Mouse (Mus musculus): Measurements from ENCODE around the gene Snta1. TPM values are rescaled to one million over a fixed set of nuclear protein-coding genes. Genes with fewer than 3 reads are reported as not detected.

Snta1 gene
- 53.2 and 54.3 TPM in 2 replicates for polyA plus RNA-seq (2015; fragmentation: Nextera tagmentation; extraction: Ambion mirVana)

DNA sequence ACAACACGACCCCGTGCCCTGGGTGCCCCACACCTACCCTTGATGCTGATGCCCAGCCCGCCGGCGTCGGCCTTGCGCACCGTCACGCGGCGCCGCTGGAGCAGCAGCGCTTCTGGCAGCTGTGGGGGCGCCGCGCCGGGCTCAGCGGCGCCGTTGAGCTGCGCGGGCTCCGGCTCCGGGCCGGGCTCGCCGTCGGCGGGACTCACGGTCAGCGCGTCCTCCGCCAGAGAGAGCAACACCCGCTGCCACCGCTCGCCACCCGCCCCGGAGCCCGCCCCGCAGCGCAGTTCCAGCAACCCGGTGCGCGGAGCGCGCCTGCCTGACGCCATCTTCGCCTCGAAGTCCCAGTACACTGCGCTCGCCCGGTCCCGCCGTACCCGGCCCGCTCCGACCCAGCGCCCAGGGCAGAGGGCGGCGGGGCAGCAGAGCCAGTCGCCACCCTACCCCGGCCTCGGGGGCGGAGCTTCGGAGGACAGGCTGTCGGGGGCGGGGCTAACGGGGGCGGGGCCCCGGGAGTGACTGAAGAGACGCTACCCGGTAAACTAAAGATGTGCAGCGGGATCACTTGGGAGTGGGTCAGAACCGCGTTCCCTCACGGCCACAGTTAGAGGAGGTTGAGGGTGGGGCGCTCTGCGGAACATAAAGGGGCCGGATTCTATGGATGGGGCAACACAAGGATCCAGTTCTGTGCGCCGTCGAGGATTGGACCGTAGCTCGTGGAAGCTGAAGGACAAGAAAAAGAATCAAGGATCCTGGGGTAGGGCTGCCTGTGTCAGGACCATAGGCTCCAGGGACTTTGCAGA is at the start of gene Snta1:
Gene Snta1, minus strand, starts transcription at position 457 of the 803 bp plus-strand sequence.
- H3K4me2 ChIP-seq: peak within 1 kb of the TSS; percentile 79

DNA sequence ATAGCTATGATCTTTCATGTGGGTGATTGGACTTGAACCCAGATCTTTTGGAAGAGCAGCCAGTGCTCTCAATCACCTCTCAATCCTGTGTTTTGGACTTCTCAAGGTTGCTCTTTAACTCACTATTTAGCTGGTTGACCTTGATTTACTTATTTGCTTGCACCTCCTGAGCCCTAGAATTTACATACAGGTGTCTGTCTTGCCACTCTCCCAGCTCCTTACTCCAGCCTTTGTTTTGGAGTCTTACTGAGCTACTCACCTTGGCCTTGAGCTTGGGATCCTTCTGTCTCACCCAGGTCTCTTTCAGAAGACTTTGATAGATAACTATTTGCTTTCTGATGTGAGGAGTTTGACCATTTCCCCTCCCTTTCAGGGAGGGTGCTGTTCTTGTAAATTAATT is 48.7 kb upstream of the Snta1 start:
- no peak for ATAC-seq (replicated peaks; ENCODE audit: insufficient number of reproducible peaks, insufficient read depth, low FRiP score, low read depth)
- Histone ChIP-seq H3K4me3 (no peak overlapping the region), H3K36me3 (no peaks in the 10 kb centered on the region), H3K9me3 (replicated peaks) (no peaks in the 10 kb centered on the region), H3K4me2 (no peak overlapping the region), H3K9ac (no peak overlapping the region), H3K4me1 (replicated peaks) (peaks cover 38% of the 10 kb centered on the region), H3K27me3 (no peaks in the 10 kb centered on the region), H3K27ac (no peak overlapping the region)

More for the DNA sequence above, at the start of gene Snta1:
- 2% methylated on average over 77 of the region's 84 CpGs for WGBS
- Histone ChIP-seq H3K27ac (peak within 1 kb of the TSS; percentile 85), H3K9me3 (replicated peaks) (no peaks in the 10 kb centered on the region), H3K27me3 (no peaks in the 10 kb centered on the region), H3K9ac (peak within 1 kb of the TSS; percentile 73), H3K4me1 (replicated peaks) (peaks cover 57% of the 10 kb centered on the region), H3K4me3 (peak within 1 kb of the TSS; percentile 68), H3K36me3 (no peaks in the 10 kb centered on the region)
- ATAC-seq (replicated peaks; ENCODE audit: insufficient number of reproducible peaks, insufficient read depth, low FRiP score, low read depth): peak; percentile 88

DNA sequence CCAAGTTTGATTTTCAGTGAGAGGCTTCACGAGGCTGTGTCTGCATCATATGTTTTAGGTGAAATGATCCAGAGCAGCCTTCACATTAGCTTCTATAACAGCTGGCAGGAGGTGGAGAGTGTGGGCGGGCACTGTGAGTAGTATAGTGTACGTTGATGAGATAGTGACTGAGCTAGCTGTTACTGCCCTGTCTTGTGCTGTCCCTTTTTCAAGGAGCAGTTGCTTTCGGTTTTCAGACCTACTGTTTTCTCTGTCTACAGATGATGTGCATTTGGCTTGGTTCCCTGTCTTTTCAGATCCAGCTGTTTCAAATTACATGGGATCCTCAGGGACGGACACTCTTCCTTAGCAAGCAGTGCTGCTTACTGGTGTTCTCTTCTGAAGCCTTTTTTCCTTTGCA is 47.9 kb upstream of the Snta1 start:
- Histone ChIP-seq H3K27ac (peak overlapping the region; percentile 50), H3K9ac (no peak overlapping the region), H3K9me3 (replicated peaks) (no peaks in the 10 kb centered on the region), H3K27me3 (no peaks in the 10 kb centered on the region), H3K4me1 (replicated peaks) (peaks cover 34% of the 10 kb centered on the region), H3K36me3 (no peaks in the 10 kb centered on the region), H3K4me2 (peak overlapping the region; percentile 2; the same call in 1 of the 2 replicates), H3K4me3 (no peak overlapping the region)
- 22% methylated on average over 5 of the region's 5 CpGs for whole genome bisulfite sequencing
- ATAC-seq (replicated peaks; ENCODE audit: insufficient number of reproducible peaks, insufficient read depth, low FRiP score, low read depth): peak; percentile 74; the same call in 1 of the 2 replicates

DNA sequence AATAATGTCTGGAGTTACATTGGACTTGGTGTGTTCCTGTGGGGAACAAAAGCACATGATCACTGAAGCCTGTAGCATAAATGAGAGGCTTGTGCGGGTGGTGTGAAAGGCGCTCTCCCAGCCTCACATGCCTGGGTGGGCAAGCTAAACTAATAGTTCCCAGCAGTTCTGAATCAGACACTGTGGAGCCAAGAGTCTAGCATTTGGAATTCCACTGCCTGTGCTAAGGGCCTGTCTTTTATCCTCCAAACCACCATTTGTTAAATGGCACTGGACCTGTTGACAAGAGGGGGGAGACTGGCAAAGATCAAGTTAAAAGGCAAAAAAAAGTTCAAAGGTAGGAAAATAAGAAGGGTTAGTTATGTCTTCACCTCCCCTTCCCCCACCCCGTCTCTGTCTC is 46.7 kb upstream of the Snta1 start:
- ATAC-seq (replicated peaks; ENCODE audit: insufficient number of reproducible peaks, insufficient read depth, low FRiP score, low read depth): no peak
- Histone ChIP-seq H3K4me3 (no peak overlapping the region), H3K36me3 (no peaks in the 10 kb centered on the region), H3K9me3 (replicated peaks) (no peaks in the 10 kb centered on the region), H3K27ac (peak overlapping the region; percentile 50), H3K4me1 (replicated peaks) (peaks cover 27% of the 10 kb centered on the region), H3K27me3 (no peaks in the 10 kb centered on the region), H3K4me2 (no peak overlapping the region), H3K9ac (no peak overlapping the region)
- WGBS: 50% methylated on average over 3 of the region's 3 CpGs

DNA sequence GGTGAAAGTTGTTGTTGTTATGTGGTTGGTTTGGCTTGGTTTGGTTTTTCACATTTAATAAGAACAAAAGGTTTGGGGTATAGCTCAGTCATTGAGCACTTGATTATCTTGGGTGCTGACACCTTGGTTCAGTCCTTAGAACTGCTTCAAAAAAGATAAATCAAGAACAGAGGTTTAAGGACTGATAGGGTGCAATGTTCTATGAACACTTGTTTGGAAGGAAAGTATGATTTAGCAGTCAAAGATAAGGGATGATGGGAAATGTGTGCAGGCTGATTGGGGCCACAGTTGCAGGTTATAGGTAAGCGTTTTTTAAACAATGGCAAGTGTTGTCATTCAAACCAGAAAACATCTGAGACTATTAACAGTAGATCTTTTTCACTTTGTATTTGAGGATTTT is 46.2 kb upstream of the Snta1 start:
- no peak overlapping the region for H3K4me2 ChIP-seq
- ATAC-seq (replicated peaks; ENCODE audit: insufficient number of reproducible peaks, insufficient read depth, low FRiP score, low read depth): no peak
- H3K9ac ChIP-seq: no peak overlapping the region
- 44% methylated on average over 1 of the region's 1 CpGs for WGBS
- H3K36me3 ChIP-seq: no peaks in the 10 kb centered on the region
- peaks cover 26% of the 10 kb centered on the region for H3K4me1 ChIP-seq (replicated peaks)
- no peak overlapping the region for H3K27ac ChIP-seq
- no peaks in the 10 kb centered on the region for H3K9me3 ChIP-seq (replicated peaks)
- no peak overlapping the region for H3K4me3 ChIP-seq
- no peaks in the 10 kb centered on the region for H3K27me3 ChIP-seq

DNA sequence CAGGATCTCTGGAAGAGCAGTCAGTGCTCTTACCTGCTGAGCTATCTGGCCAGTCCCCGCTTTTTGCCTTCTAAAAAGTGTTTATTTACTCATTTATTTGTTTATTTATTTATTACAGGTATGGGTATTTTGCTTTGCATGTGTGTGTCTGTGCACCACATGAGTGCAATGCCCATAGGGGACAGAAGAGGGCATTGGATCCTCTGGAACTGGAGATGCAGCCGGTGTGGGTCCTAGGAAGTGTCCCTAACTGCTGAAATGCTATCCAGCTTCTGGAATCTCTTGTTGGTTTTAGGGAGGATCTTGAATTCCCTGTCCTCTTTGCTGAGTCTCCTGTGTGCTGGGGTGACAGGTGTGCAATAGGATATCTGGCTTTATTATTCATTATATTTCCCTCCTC is 45.1 kb upstream of the Snta1 start:
- ATAC-seq (replicated peaks; ENCODE audit: insufficient number of reproducible peaks, insufficient read depth, low FRiP score, low read depth): no peak
- H3K9me3 ChIP-seq (replicated peaks): no peaks in the 10 kb centered on the region
- 94% methylated on average over 2 of the region's 2 CpGs for WGBS
- peaks cover 26% of the 10 kb centered on the region for H3K4me1 ChIP-seq (replicated peaks)
- no peak overlapping the region for H3K4me3 ChIP-seq
- no peaks in the 10 kb centered on the region for H3K27me3 ChIP-seq
- peaks cover 2% of the 10 kb centered on the region; the same call in 1 of the 2 replicates for H3K36me3 ChIP-seq
- H3K27ac ChIP-seq: no peak overlapping the region
- no peak overlapping the region for H3K9ac ChIP-seq
- no peak overlapping the region for H3K4me2 ChIP-seq

DNA sequence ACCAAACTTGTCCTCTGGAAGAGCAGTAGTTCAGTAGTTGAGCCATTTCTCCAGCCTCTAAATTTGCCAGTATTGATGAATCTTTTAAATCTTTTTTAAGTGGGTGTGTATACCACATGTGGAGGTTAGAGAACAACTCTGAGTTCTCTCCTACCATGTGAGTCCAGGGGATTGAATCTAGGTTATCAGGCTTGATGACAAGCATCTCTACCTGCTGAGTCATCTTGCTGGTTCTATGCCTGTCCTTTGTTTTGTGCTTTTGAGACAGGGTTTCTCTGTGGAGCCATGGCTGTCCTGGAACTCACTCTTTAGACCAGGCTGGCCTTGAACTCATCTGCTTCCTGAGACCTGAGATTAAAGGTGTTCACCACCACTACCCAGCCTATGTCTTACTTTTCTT is 40.7 kb upstream of the Snta1 start:
- Histone ChIP-seq H3K4me2 (no peak overlapping the region), H3K27ac (no peak overlapping the region), H3K9me3 (replicated peaks) (no peaks in the 10 kb centered on the region), H3K36me3 (peaks cover 5% of the 10 kb centered on the region; the same call in 1 of the 2 replicates), H3K27me3 (no peaks in the 10 kb centered on the region), H3K4me1 (replicated peaks) (peaks cover 2% of the 10 kb centered on the region; the same call in 1 of the 2 replicates), H3K9ac (no peak overlapping the region), H3K4me3 (no peak overlapping the region)
- no peak for ATAC-seq (replicated peaks; ENCODE audit: insufficient number of reproducible peaks, insufficient read depth, low FRiP score, low read depth)

DNA sequence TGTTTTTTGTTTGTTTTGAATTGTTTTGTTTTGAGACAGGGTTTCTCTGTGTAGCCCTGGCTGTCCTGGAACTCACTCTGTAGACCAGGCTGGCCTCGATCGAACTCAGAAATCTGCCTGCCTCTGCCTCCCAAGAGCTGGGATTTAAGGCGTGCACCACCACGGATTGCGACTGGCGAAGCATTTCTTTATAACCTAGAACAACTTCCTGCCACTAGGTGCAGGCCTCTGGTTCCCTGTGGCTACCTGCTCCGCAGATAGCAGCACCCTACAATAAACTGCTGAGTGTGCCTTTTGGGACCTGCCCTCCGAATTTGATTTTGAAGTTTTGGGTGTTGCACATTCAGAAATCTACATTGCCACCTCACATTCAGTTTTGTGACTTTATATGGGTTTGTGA is 39.9 kb upstream of the Snta1 start:
- Histone ChIP-seq H3K4me2 (no peak overlapping the region), H3K4me3 (no peak overlapping the region), H3K9ac (no peak overlapping the region), H3K36me3 (peaks cover 5% of the 10 kb centered on the region; the same call in 1 of the 2 replicates), H3K27me3 (no peaks in the 10 kb centered on the region), H3K27ac (no peak overlapping the region), H3K9me3 (replicated peaks) (no peaks in the 10 kb centered on the region), H3K4me1 (replicated peaks) (no peaks in the 10 kb centered on the region)
- no peak for ATAC-seq (replicated peaks; ENCODE audit: insufficient number of reproducible peaks, insufficient read depth, low FRiP score, low read depth)
- 93% methylated on average over 8 of the region's 8 CpGs for WGBS

DNA sequence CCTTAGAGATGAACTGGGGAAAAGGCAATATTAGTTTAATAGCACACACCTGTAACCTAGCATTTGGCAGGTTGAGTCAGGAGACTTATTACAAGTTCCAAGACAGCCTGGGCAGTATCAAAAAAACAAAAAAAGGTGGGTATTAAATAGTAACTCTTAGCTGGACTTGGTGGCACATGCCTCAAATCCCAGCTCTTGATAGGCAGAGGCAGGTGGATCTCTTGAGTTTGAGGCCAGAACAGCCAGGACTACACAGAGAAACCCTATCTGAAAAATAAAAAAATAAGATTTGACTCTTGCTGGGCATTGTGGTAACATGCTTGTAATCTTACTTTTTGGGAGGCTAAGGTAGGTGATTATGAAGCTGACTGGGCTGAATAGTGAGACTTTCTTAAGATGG is 32.6 kb upstream of the Snta1 start:
- H3K9me3 ChIP-seq (replicated peaks): no peaks in the 10 kb centered on the region
- H3K27ac ChIP-seq: peak overlapping the region; percentile 77
- H3K27me3 ChIP-seq: no peaks in the 10 kb centered on the region
- peaks cover 28% of the 10 kb centered on the region for H3K4me1 ChIP-seq (replicated peaks)
- H3K4me3 ChIP-seq: no peak overlapping the region
- no peak overlapping the region for H3K4me2 ChIP-seq
- H3K9ac ChIP-seq: no peak overlapping the region
- H3K36me3 ChIP-seq: no peaks in the 10 kb centered on the region
- no peak for ATAC-seq (replicated peaks; ENCODE audit: insufficient number of reproducible peaks, insufficient read depth, low FRiP score, low read depth)

DNA sequence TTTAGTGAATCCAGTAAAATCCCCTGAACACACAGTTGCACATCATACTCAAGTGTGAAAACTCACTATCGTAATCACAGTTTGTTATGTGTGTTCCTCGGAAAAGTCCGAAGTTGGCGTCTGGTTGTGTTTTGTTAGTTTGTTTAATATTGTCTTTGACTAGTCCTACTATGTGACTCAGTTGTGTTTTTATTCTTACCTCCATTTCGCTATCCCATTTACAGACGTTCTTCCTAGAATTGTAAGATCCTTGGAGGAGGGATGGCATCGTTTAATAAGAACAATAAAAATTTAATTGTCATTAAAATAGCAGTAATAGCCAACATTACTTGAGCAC is 29.3 kb upstream of the Snta1 start:
- peak overlapping the region; percentile 98 for H3K4me3 ChIP-seq
- peaks cover 28% of the 10 kb centered on the region for H3K4me1 ChIP-seq (replicated peaks)
- ATAC-seq (replicated peaks; ENCODE audit: insufficient number of reproducible peaks, insufficient read depth, low FRiP score, low read depth): no peak
- H3K36me3 ChIP-seq: no peaks in the 10 kb centered on the region
- 12% methylated on average over 7 of the region's 7 CpGs for WGBS
- H3K4me2 ChIP-seq: peak overlapping the region; percentile 65
- H3K27me3 ChIP-seq: no peaks in the 10 kb centered on the region
- H3K9ac ChIP-seq: peak overlapping the region; percentile 99
- H3K27ac ChIP-seq: peak overlapping the region; percentile 97
- no peaks in the 10 kb centered on the region for H3K9me3 ChIP-seq (replicated peaks)

DNA sequence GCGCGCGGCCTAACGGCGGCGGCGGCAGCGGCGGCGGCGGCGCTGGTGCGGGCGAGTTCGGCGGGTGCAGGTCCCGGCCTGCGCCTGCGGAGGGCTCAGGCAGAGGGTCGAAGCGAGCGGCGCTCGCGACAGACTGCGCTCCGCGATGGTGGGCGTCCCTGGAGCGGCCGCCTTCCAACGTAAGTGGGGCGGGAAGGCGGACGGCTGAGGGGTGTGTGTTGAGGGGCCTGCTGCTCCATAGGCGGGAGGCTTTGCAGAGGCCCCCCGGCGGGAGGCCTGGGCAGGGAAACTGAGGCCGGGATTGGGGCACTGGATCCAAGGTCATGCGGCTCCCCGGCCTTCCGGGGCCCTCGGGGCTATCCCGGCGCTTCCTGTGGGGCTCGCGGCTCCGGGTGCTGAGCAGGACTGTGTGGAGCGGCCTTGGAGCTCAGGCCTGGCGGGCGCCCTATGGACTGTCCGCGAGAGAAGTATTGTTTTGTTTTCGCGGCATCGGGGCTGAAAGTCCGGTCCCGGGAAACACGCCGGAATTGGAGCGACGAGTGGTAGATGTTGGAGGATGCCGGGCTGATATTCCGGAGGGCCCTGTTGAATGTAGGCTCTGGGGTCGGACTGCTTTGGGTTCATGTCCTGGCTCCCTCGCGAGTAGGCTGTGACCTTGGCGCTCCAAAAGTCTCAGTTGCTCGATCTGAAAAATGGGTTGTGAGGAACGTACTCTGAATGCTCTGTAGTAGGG is 28.7 kb upstream of the Snta1 start, which contains the start of gene Cbfa2t2:
Gene Cbfa2t2, plus strand, starts transcription at position 24 of the 733 bp plus-strand sequence.
- peak within 1 kb of the TSS; percentile 65 for H3K4me2 ChIP-seq
- peak; percentile 62 for ATAC-seq (replicated peaks; ENCODE audit: insufficient number of reproducible peaks, insufficient read depth, low FRiP score, low read depth)

More for the DNA sequence above, 28.7 kb upstream of the Snta1 start, which contains the start of gene Cbfa2t2:
- H3K9ac ChIP-seq: peak within 1 kb of the TSS; percentile 99
- H3K9me3 ChIP-seq (replicated peaks): no peaks in the 10 kb centered on the region
- H3K4me1 ChIP-seq (replicated peaks): peaks cover 28% of the 10 kb centered on the region
- under 1% methylated on average over 69 of the region's 70 CpGs for WGBS
- peak within 1 kb of the TSS; percentile 98 for H3K4me3 ChIP-seq
- H3K27me3 ChIP-seq: no peaks in the 10 kb centered on the region
- no peaks in the 10 kb centered on the region for H3K36me3 ChIP-seq
- peak within 1 kb of the TSS; percentile 97 for H3K27ac ChIP-seq
